Mouse (Mus musculus) myocyte (in vitro differentiated cells): ENCODE measurements around the gene Ccin. TPM values are rescaled to one million over a fixed set of nuclear protein-coding genes. Genes with fewer than 3 reads are reported as not detected.

Source experiments
- H3K27me3 ChIP-seq: one replicate; pipeline ENCODE4 v1.6.1; 2011; ENCODE audit not compliant: control insufficient read depth, insufficient read depth, insufficient read length
- H3K36me3 ChIP-seq: one replicate; pipeline ENCODE4 v1.6.1; 2011; ENCODE audit not compliant: control insufficient read depth, insufficient read depth
- H3K4me2 ChIP-seq: one replicate; pipeline ENCODE4 v1.6.1; 2011; ENCODE audit warnings: low read depth, control low read depth
- H3K4me3 ChIP-seq: one replicate; pipeline ENCODE4 v1.5.1; 2011; ENCODE audit warnings: mild to moderate bottlenecking, control low read depth, moderate library complexity
- H3K79me2 ChIP-seq: one replicate; pipeline ENCODE4 v1.6.1; 2011; ENCODE audit not compliant: control insufficient read depth, insufficient read depth
- H3ac ChIP-seq: one replicate; pipeline ENCODE4 v1.6.1; 2011; ENCODE audit not compliant: control insufficient read depth, insufficient read length
- CEBPB ChIP-seq: IDR thresholded peaks from 2 replicates; pipeline ENCODE4 v1.6.1; 2011; ENCODE audit warnings: mild to moderate bottlenecking, moderate library complexity; ENCODE audit not compliant: poor library complexity, insufficient read depth, severe bottlenecking
- E2F4 ChIP-seq: IDR thresholded peaks from one replicate; pipeline ENCODE4 v1.6.1; 2011; ENCODE audit warnings: mild to moderate bottlenecking, control low read depth, moderate library complexity; ENCODE audit not compliant: insufficient read depth
- MAX ChIP-seq: IDR thresholded peaks from one replicate; pipeline ENCODE4 v1.6.1; 2011; ENCODE audit warnings: low read depth, mild to moderate bottlenecking, control low read depth
- MYOD1 ChIP-seq, 3 experiments: IDR thresholded peaks; one replicate each; pipeline ENCODE4 v1.6.1; 2011; ENCODE audit warnings: control low read depth in 2 of 3, low read depth in 2 of 3, mild to moderate bottlenecking in 2 of 3, moderate library complexity in 1 of 3; ENCODE audit not compliant: insufficient read length in 2 of 3, control insufficient read depth in 1 of 3
- MYOG ChIP-seq, 3 experiments: IDR thresholded peaks; one replicate each; pipeline ENCODE4 v1.6.1; 2011; ENCODE audit warnings: control low read depth in 2 of 3, low read depth in 2 of 3, mild to moderate bottlenecking in 2 of 3; ENCODE audit not compliant: insufficient read length in 2 of 3, control insufficient read depth in 1 of 3, insufficient read depth in 1 of 3
- POLR2A ChIP-seq: IDR thresholded peaks from one replicate; pipeline ENCODE4 v1.6.1; 2011; ENCODE audit warnings: low read depth, mild to moderate bottlenecking, control low read depth, moderate library complexity; ENCODE audit not compliant: insufficient read length
- POLR2AphosphoS2 ChIP-seq: IDR thresholded peaks from one replicate; pipeline ENCODE4 v1.6.1; 2011; ENCODE audit warnings: low read depth, control low read depth; ENCODE audit not compliant: insufficient read length
- REST ChIP-seq: IDR thresholded peaks from one replicate; pipeline ENCODE4 v1.6.1; 2011; ENCODE audit warnings: mild to moderate bottlenecking, control low read depth, moderate library complexity; ENCODE audit not compliant: insufficient read depth, insufficient read length
- SRF ChIP-seq: IDR thresholded peaks from one replicate; pipeline ENCODE4 v1.6.1; 2011; ENCODE audit warnings: low read depth; ENCODE audit not compliant: control insufficient read depth, insufficient read length
- TCF12 ChIP-seq: IDR thresholded peaks from one replicate; pipeline ENCODE4 v1.6.1; 2011; ENCODE audit warnings: mild to moderate bottlenecking, control low read depth; ENCODE audit not compliant: poor library complexity, insufficient read depth, severe bottlenecking
- TCF3 ChIP-seq: IDR thresholded peaks from one replicate; pipeline ENCODE4 v1.6.1; 2011; ENCODE audit warnings: low read depth, control low read depth; ENCODE audit not compliant: insufficient read length
- USF1 ChIP-seq: IDR thresholded peaks from one replicate; pipeline ENCODE4 v1.6.1; 2011; ENCODE audit warnings: low read depth, mild to moderate bottlenecking, control low read depth, moderate library complexity
- polyA plus RNA-seq: library from polyadenylated mRNA; unstranded; fragments of >200 nt; fragmentation: generic; extraction: Trizol; gene quantifications from one replicate; pipeline ENCODE4 v1.2.1, GENCODE M21; 2012; ENCODE audit warnings: missing spikeins

Gene Ccin
- polyA plus RNA-seq, 1 experiment, result 0.22 TPM

GRCm38 (mm10) chr4:43984326-43984725 is 1.0 kb downstream of the Ccin start:
- H3K79me2 ChIP-seq, result no peaks in the 10 kb centered on the region
- no peak overlapping the region for H3K4me3 ChIP-seq
- no peaks in the 10 kb centered on the region for H3K27me3 ChIP-seq
- H3K4me2 ChIP-seq, result no peak overlapping the region
- TF ChIP-seq POLR2AphosphoS2 (no peak), POLR2A (no peak), MYOG (IDR thresholded peaks at IDR 0.05; ENCODE audit: control insufficient read depth in 1 of 3, insufficient read depth in 1 of 3, insufficient read length in 2 of 3, low read depth in 2 of 3) (no peak), REST (no peak), SRF (no peak), TCF12 (no peak), MAX (no peak), MYOD1 (IDR thresholded peaks at IDR 0.05; ENCODE audit: control insufficient read depth in 1 of 3, insufficient read length in 2 of 3, low read depth in 2 of 3) (no peak), CEBPB (no peak), E2F4 (no peak), USF1 (no peak), TCF3 (no peak)
- peaks cover 7% of the 10 kb centered on the region for H3K36me3 ChIP-seq
- no peak overlapping the region for H3ac ChIP-seq

- Histone ChIP-seq H3K4me2 (no peak overlapping the region), H3K27me3 (no peaks in the 10 kb centered on the region), H3K4me3 (no peak overlapping the region), H3K79me2 (no peaks in the 10 kb centered on the region), H3K36me3 (no peaks in the 10 kb centered on the region), H3ac (no peak overlapping the region)
- TF ChIP-seq MYOD1 (IDR thresholded peaks at IDR 0.05; ENCODE audit: control insufficient read depth in 1 of 3, insufficient read length in 2 of 3, low read depth in 2 of 3), result no peak
- TF ChIP-seq POLR2AphosphoS2, result no peak
- no peak for TF ChIP-seq USF1
- TF ChIP-seq POLR2A, result no peak
- TF ChIP-seq SRF, result no peak
- TF ChIP-seq E2F4, result no peak
- TF ChIP-seq MYOG (IDR thresholded peaks at IDR 0.05; ENCODE audit: control insufficient read depth in 1 of 3, insufficient read depth in 1 of 3, insufficient read length in 2 of 3, low read depth in 2 of 3), result no peak
- TF ChIP-seq TCF12, result no peak
- TF ChIP-seq REST, result no peak
- no peak for TF ChIP-seq CEBPB
- no peak for TF ChIP-seq TCF3
Measured at GRCm38 (mm10) chr4:43988976-43989375, 5.7 kb downstream of the Ccin start.

DNA sequence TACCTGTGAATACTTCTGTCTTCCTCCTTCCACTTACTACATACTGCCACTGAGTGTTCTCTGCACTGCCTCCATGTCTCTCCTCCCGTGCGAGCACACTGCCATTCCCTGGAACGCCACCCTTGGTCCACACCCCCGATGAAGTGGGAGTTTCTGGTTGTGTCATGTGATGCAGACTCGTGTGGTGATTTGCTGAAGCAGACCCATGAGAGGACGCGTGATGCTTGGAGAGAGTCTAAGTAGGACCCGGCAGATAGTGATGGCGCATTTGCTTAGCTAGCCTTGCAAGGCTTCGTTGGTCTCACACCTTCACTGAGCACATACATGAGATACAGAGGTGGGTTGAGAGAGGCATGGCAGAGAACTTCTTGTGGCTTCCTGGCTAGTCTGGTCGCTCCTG is 9.8 kb downstream of the Ccin start:
- Histone ChIP-seq H3ac (no peak overlapping the region), H3K36me3 (no peaks in the 10 kb centered on the region), H3K27me3 (no peaks in the 10 kb centered on the region), H3K79me2 (no peaks in the 10 kb centered on the region), H3K4me2 (no peak overlapping the region), H3K4me3 (no peak overlapping the region)
- TF ChIP-seq USF1, result no peak
- no peak for TF ChIP-seq MYOD1 (IDR thresholded peaks at IDR 0.05; ENCODE audit: control insufficient read depth in 1 of 3, insufficient read length in 2 of 3, low read depth in 2 of 3)
- TF ChIP-seq SRF, result no peak
- no peak for TF ChIP-seq TCF3
- no peak for TF ChIP-seq REST
- TF ChIP-seq POLR2A, result no peak
- no peak for TF ChIP-seq CEBPB
- TF ChIP-seq POLR2AphosphoS2, result no peak

DNA sequence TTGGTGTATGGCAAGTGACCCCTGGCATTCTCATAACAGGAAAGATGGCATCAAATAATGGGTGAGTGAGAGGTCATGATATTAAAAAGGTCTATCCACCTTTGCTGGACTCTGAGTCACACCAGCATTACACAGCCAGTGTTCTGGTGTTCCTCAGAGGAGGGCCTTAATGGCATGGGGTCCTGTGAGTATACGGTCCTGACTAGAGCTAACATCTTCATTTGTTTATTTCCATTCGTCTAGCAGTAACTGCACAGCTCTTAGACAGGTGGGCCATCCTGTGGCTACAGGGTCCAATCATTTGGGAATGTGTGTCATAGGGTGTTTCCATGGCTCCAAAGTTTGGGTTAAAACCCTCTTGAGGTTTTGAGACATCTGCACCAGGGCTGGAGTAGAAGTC is 11.1 kb downstream of the Ccin start:
- no peak overlapping the region for H3K4me2 ChIP-seq
- H3K79me2 ChIP-seq, result no peaks in the 10 kb centered on the region
- no peaks in the 10 kb centered on the region for H3K36me3 ChIP-seq
- H3K27me3 ChIP-seq, result no peaks in the 10 kb centered on the region
- H3ac ChIP-seq, result no peak overlapping the region
- no peak overlapping the region for H3K4me3 ChIP-seq
- TF ChIP-seq MYOG (IDR thresholded peaks at IDR 0.05; ENCODE audit: control insufficient read depth in 1 of 3, insufficient read depth in 1 of 3, insufficient read length in 2 of 3, low read depth in 2 of 3), result no peak
- no peak for TF ChIP-seq MYOD1 (IDR thresholded peaks at IDR 0.05; ENCODE audit: control insufficient read depth in 1 of 3, insufficient read length in 2 of 3, low read depth in 2 of 3)
- TF ChIP-seq MAX, result no peak
- no peak for TF ChIP-seq POLR2AphosphoS2
- TF ChIP-seq TCF3, result no peak
- no peak for TF ChIP-seq TCF12
- TF ChIP-seq POLR2A, result no peak
- TF ChIP-seq USF1, result no peak
- no peak for TF ChIP-seq REST
- no peak for TF ChIP-seq CEBPB
- no peak for TF ChIP-seq SRF
- TF ChIP-seq E2F4, result no peak

- Histone ChIP-seq H3K27me3 (peaks cover 8% of the 10 kb centered on the region), H3K36me3 (no peaks in the 10 kb centered on the region), H3K4me2 (no peak overlapping the region), H3K4me3 (no peak overlapping the region), H3K79me2 (no peaks in the 10 kb centered on the region), H3ac (no peak overlapping the region)
- no peak for TF ChIP-seq POLR2AphosphoS2
- TF ChIP-seq POLR2A, result no peak
- TF ChIP-seq REST, result no peak
- no peak for TF ChIP-seq MYOG (IDR thresholded peaks at IDR 0.05; ENCODE audit: control insufficient read depth in 1 of 3, insufficient read depth in 1 of 3, insufficient read length in 2 of 3, low read depth in 2 of 3)
- TF ChIP-seq TCF12, result no peak
- TF ChIP-seq MYOD1 (IDR thresholded peaks at IDR 0.05; ENCODE audit: control insufficient read depth in 1 of 3, insufficient read length in 2 of 3, low read depth in 2 of 3), result no peak
- no peak for TF ChIP-seq CEBPB
- no peak for TF ChIP-seq TCF3
- TF ChIP-seq USF1, result no peak
- no peak for TF ChIP-seq E2F4
Measured at GRCm38 (mm10) chr4:44003622-44004021, 20.3 kb downstream of the Ccin start.
